Mouse (Mus musculus): ENCODE measurements around the gene Akap5. TPM values are rescaled to one million over a fixed set of nuclear protein-coding genes. Genes with fewer than 3 reads are reported as not detected.

The Akap5 gene
- total RNA-seq (2022) = 1 to 10 TPM in 3 of 4 experiments, under 1 TPM in 1; 0.90 to 3.0 (median 1.5) TPM

GRCm38 (mm10) chr12:76324679-76325431 is at the start of gene Akap5:
Gene Akap5, plus strand, starts transcription at chr12:76324891.
- DNase-seq (ENCODE audit: low spot score) = peak; percentile 28

- no peak for DNase-seq (ENCODE audit: low spot score)
These were observed 46.5 kb upstream of the Akap5 start for GRCm38 (mm10) chr12:76278209-76278608.

- no peak for DNase-seq (ENCODE audit: low spot score)
These were observed 44.1 kb upstream of the Akap5 start for GRCm38 (mm10) chr12:76280556-76280955.

- DNase-seq (ENCODE audit: low spot score) = no peak
These were observed 43.5 kb upstream of the Akap5 start for GRCm38 (mm10) chr12:76281111-76281660.

GRCm38 (mm10) chr12:76282132-76282531 is 42.6 kb upstream of the Akap5 start:
- DNase-seq (ENCODE audit: low spot score) = no peak

- no peak for DNase-seq (ENCODE audit: low spot score)
These were observed 42.0 kb upstream of the Akap5 start for GRCm38 (mm10) chr12:76282532-76283173.

- DNase-seq (ENCODE audit: low spot score) = no peak
These were observed 39.3 kb upstream of the Akap5 start for GRCm38 (mm10) chr12:76285418-76285817.

- DNase-seq (ENCODE audit: low spot score) = no peak
These were observed 36.7 kb upstream of the Akap5 start for GRCm38 (mm10) chr12:76287986-76288385.

GRCm38 (mm10) chr12:76288494-76288893 is 36.2 kb upstream of the Akap5 start:
- DNase-seq (ENCODE audit: low spot score) = no peak

- DNase-seq (ENCODE audit: low spot score) = no peak
These were observed 35.3 kb upstream of the Akap5 start for GRCm38 (mm10) chr12:76289428-76289827.

GRCm38 (mm10) chr12:76290271-76290670 is 34.4 kb upstream of the Akap5 start:
- DNase-seq (ENCODE audit: low spot score) = no peak

- peak; percentile 58 for DNase-seq (ENCODE audit: low spot score)
These were observed 31.5 kb upstream of the Akap5 start for GRCm38 (mm10) chr12:76293192-76293591.

- DNase-seq (ENCODE audit: low spot score) = no peak
These were observed 26.9 kb upstream of the Akap5 start for GRCm38 (mm10) chr12:76297830-76298229.

- no peak for DNase-seq (ENCODE audit: low spot score)
These were observed 25.3 kb upstream of the Akap5 start for GRCm38 (mm10) chr12:76299361-76299906.

- no peak for DNase-seq (ENCODE audit: low spot score)
These were observed 24.3 kb upstream of the Akap5 start for GRCm38 (mm10) chr12:76300367-76300766.

GRCm38 (mm10) chr12:76303474-76303873 is 21.2 kb upstream of the Akap5 start:
- no peak for DNase-seq (ENCODE audit: low spot score)

- no peak for DNase-seq (ENCODE audit: low spot score)
These were observed 20.5 kb upstream of the Akap5 start for GRCm38 (mm10) chr12:76304199-76304598.

GRCm38 (mm10) chr12:76305107-76305506 is 19.6 kb upstream of the Akap5 start:
- peak; percentile 28 for DNase-seq (ENCODE audit: low spot score)

GRCm38 (mm10) chr12:76306852-76307561 is 17.7 kb upstream of the Akap5 start:
- peak; percentile 57 for DNase-seq (ENCODE audit: low spot score)

- peak; percentile 67 for DNase-seq (ENCODE audit: low spot score)
These were observed 16.7 kb upstream of the Akap5 start for GRCm38 (mm10) chr12:76307964-76308363.

- no peak for DNase-seq (ENCODE audit: low spot score)
These were observed 16.3 kb upstream of the Akap5 start for GRCm38 (mm10) chr12:76308436-76308835.

GRCm38 (mm10) chr12:76310007-76310406 is 14.7 kb upstream of the Akap5 start:
- no peak for DNase-seq (ENCODE audit: low spot score)
